ENCODE assay signal across 13 mouse cellular contexts in genomic region chr2:31066019-31066789, GRCm38 (mm10).
DNase-seq lines count a peak whose midpoint lies in the region; ATAC-seq lines count a peak whose summit lies in the region.
"Had no signal": no experiment of that assay in that cellular context is flagged by ENCODE, and none has a peak within 500 bp of the region (broad histone marks: within the 10 kb centered on the region; RNA-seq: fewer than 3 reads in every experiment).

No protein-coding gene starts in this region.

- no peak overlapping the region for H3K9ac ChIP-seq in neural tube, embryonic 11.5 days (ENCODE audit: low read length)
- no peak overlapping the region for H3K9ac ChIP-seq in forebrain, embryonic 16.5 days (replicated peaks; ENCODE audit: low read depth, low read length)
- H3K9ac ChIP-seq in kidney, embryonic 16.5 days (replicated peaks; ENCODE audit: low read length): no peak overlapping the region

- H3K27me3 ChIP-seq in neural tube, embryonic 11.5 days (ENCODE audit: control insufficient read depth, insufficient read depth, low read length): no peaks in the 10 kb centered on the region
- H3K27me3 ChIP-seq in forebrain, embryonic 16.5 days (replicated peaks; ENCODE audit: control insufficient read depth, insufficient read depth, low read length): no peaks in the 10 kb centered on the region
- no peaks in the 10 kb centered on the region for H3K27me3 ChIP-seq in kidney, embryonic 16.5 days (ENCODE audit: insufficient read depth, low read length)
- H3K27me3 ChIP-seq: megakaryocyte, embryonic 14.5 days had no signal

- 85% methylated on average over 11 of the region's 11 CpGs for WGBS in neural tube, embryonic 11.5 days
- 73% methylated on average over 11 of the region's 11 CpGs for WGBS in forebrain, embryonic 16.5 days
- 84% methylated on average over 11 of the region's 11 CpGs for WGBS in kidney, embryonic 16.5 days

- DNase-seq in neural tube, embryonic 11.5 days (ENCODE audit: low spot score): no peak
- no peak for DNase-seq in neural tube, embryonic 10.5 days (ENCODE audit: extremely low spot score, low spot score)
- peak; percentile 96 for DNase-seq in cerebellum, adult 9-11 months
- no peak for DNase-seq in urinary bladder, adult 18-20 months (ENCODE audit: low spot score in 2 of 2)
- DNase-seq: heart, adult 18-20 months; heart, postnatal 4 days; kidney, postnatal 36 days; lung, adult 2 months; thymus, postnatal 25 days had no signal

- H3K4me1 ChIP-seq in neural tube, embryonic 11.5 days (ENCODE audit: control insufficient read depth, insufficient read depth, low read length): peaks cover 9% of the 10 kb centered on the region; the same call in 1 of the 2 replicates
- H3K4me1 ChIP-seq in forebrain, embryonic 16.5 days (replicated peaks; ENCODE audit: control insufficient read depth, insufficient read depth, low read length): peaks cover 19% of the 10 kb centered on the region
- peaks cover 27% of the 10 kb centered on the region for H3K4me1 ChIP-seq in kidney, embryonic 16.5 days (ENCODE audit: insufficient read depth, low read length)

- peak overlapping the region; percentile 94; the same call in 1 of the 2 replicates for H3K27ac ChIP-seq in neural tube, embryonic 11.5 days (ENCODE audit: low read depth, low read length)
- H3K27ac ChIP-seq in forebrain, embryonic 16.5 days (ENCODE audit: low read length): peak overlapping the region; percentile 3; the same call in 1 of the 2 replicates
- H3K27ac ChIP-seq in kidney, embryonic 16.5 days (ENCODE audit: low read length): no peak overlapping the region

- ATAC-seq in neural tube, embryonic 11.5 days (ENCODE audit: insufficient read depth, low FRiP score, low TSS enrichment): no peak
- ATAC-seq in forebrain, embryonic 16.5 days: 0 out of 2 replicates have a peak, but pooled peaks have one; percentile 40
- no peak for ATAC-seq in megakaryocyte-erythroid progenitor cell, adult 5-6 weeks (replicated peaks; ENCODE audit: low FRiP score, low TSS enrichment, poor library complexity, severe bottlenecking)
- ATAC-seq in kidney, embryonic 16.5 days (ENCODE audit: low FRiP score, low TSS enrichment): no peak

- H3K4me3 ChIP-seq in neural tube, embryonic 11.5 days (ENCODE audit: low read depth, low read length): no peak overlapping the region
- H3K4me3 ChIP-seq in forebrain, embryonic 16.5 days (replicated peaks; ENCODE audit: low read length): no peak overlapping the region
- no peak overlapping the region for H3K4me3 ChIP-seq in kidney, embryonic 16.5 days (ENCODE audit: low read length)
- H3K4me3 ChIP-seq: megakaryocyte, embryonic 14.5 days had no signal

- H3K9me3 ChIP-seq in neural tube, embryonic 11.5 days (ENCODE audit: control insufficient read depth, low read length): no peaks in the 10 kb centered on the region
- no peaks in the 10 kb centered on the region for H3K9me3 ChIP-seq in forebrain, embryonic 16.5 days (ENCODE audit: control insufficient read depth, low read length)
- no peaks in the 10 kb centered on the region for H3K9me3 ChIP-seq in kidney, embryonic 16.5 days (ENCODE audit: low read length)
- H3K9me3 ChIP-seq: megakaryocyte, embryonic 14.5 days had no signal

- H3K4me2 ChIP-seq in neural tube, embryonic 11.5 days (ENCODE audit: low read depth): no peak overlapping the region
- no peak overlapping the region for H3K4me2 ChIP-seq in forebrain, embryonic 16.5 days (ENCODE audit: low read length)
- H3K4me2 ChIP-seq in kidney, embryonic 16.5 days (replicated peaks; ENCODE audit: low read depth, low read length): no peak overlapping the region

- H3K36me3 ChIP-seq in neural tube, embryonic 11.5 days (ENCODE audit: control insufficient read depth, insufficient read depth, low read length): no peaks in the 10 kb centered on the region
- no peaks in the 10 kb centered on the region for H3K36me3 ChIP-seq in forebrain, embryonic 16.5 days (ENCODE audit: control insufficient read depth, insufficient read depth)
- H3K36me3 ChIP-seq in kidney, embryonic 16.5 days (ENCODE audit: insufficient read depth, low read length): 0 out of 2 replicates have a peak, but pooled peaks cover 3% of the 10 kb centered on the region
